Mouse (Mus musculus): ENCODE measurements around the gene Esrra. TPM values are rescaled to one million over a fixed set of nuclear protein-coding genes. Genes with fewer than 3 reads are reported as not detected.

Esrra gene
- polyA plus RNA-seq, 1 experiment from 2014 or later = 20.8 TPM

GRCm38 (mm10) chr19:6893731-6894451, 27.7 kb downstream of the Esrra start:
- Histone ChIP-seq H3K27me3 (ENCODE audit: control insufficient read depth, insufficient read depth, low read length) (no peaks in the 10 kb centered on the region), H3K9ac (ENCODE audit: low read length) (no peak overlapping the region), H3K4me1 (replicated peaks; ENCODE audit: control insufficient read depth, insufficient read depth) (no peaks in the 10 kb centered on the region), H3K36me3 (ENCODE audit: control insufficient read depth, insufficient read depth, low read length) (no peaks in the 10 kb centered on the region), H3K9me3 (ENCODE audit: control insufficient read depth, low read length) (no peaks in the 10 kb centered on the region), H3K4me2 (replicated peaks; ENCODE audit: low read depth) (no peak overlapping the region), H3K27ac (replicated peaks) (no peak overlapping the region), H3K4me3 (ENCODE audit: low read depth, low read length) (no peak overlapping the region)
- 87% methylated on average over 14 of the region's 14 CpGs for WGBS
- no peak for ATAC-seq (ENCODE audit: low FRiP score, low TSS enrichment)
- DNase-seq (ENCODE audit: low spot score) = no peak
- TF ChIP-seq EP300 (optimal IDR thresholded peaks at IDR 0.05) = no peak
- no peak for TF ChIP-seq CTCF (IDR thresholded peaks at IDR 0.05; ENCODE audit: low read depth)

DNA sequence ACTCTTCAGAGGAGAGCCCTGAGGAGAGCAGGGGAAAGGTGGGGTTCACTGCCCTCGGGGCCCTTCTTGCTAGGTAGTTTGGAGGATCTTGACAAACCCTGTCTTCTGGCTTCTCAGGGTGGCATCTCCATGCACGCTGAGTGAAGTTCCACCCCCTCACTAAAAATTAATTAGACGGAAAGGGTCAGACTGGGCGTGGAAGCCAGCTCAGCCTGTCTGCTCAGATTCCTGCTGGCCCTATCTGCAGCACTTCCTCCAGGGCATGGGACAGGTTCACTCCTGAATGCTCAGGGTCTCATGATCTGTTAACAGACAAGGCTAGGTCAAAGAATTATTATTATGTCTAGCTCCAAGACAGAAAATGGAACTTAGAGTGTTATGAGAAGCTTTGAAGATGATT, 29.1 kb downstream of the Esrra start:
- no peak for ATAC-seq (ENCODE audit: low FRiP score, low TSS enrichment)
- TF ChIP-seq CTCF (IDR thresholded peaks at IDR 0.05; ENCODE audit: low read depth) = no peak
- peak; percentile 54 for TF ChIP-seq EP300 (optimal IDR thresholded peaks at IDR 0.05)
- Histone ChIP-seq H3K4me1 (replicated peaks; ENCODE audit: control insufficient read depth, insufficient read depth) (no peaks in the 10 kb centered on the region), H3K36me3 (ENCODE audit: control insufficient read depth, insufficient read depth, low read length) (no peaks in the 10 kb centered on the region), H3K4me3 (ENCODE audit: low read depth, low read length) (no peak overlapping the region), H3K9me3 (ENCODE audit: control insufficient read depth, low read length) (no peaks in the 10 kb centered on the region), H3K4me2 (replicated peaks; ENCODE audit: low read depth) (no peak overlapping the region), H3K27ac (replicated peaks) (0 out of 2 replicates have a peak overlapping the region, but pooled peaks have one; percentile 40), H3K9ac (ENCODE audit: low read length) (no peak overlapping the region), H3K27me3 (ENCODE audit: control insufficient read depth, insufficient read depth, low read length) (no peaks in the 10 kb centered on the region)
- WGBS = 34% methylated on average over 4 of the region's 4 CpGs
- DNase-seq (ENCODE audit: low spot score) = no peak

- DNase-seq (ENCODE audit: low spot score) (no peak), ATAC-seq (ENCODE audit: low FRiP score, low TSS enrichment) (no peak)
- no peaks in the 10 kb centered on the region for H3K4me1 ChIP-seq (replicated peaks; ENCODE audit: control insufficient read depth, insufficient read depth)
- H3K27me3 ChIP-seq (ENCODE audit: control insufficient read depth, insufficient read depth, low read length) = no peaks in the 10 kb centered on the region
- 82% methylated on average over 4 of the region's 4 CpGs for WGBS
- TF ChIP-seq EP300 (optimal IDR thresholded peaks at IDR 0.05) (no peak), CTCF (IDR thresholded peaks at IDR 0.05; ENCODE audit: low read depth) (no peak)
- no peak overlapping the region for H3K4me3 ChIP-seq (ENCODE audit: low read depth, low read length)
- no peak overlapping the region for H3K27ac ChIP-seq (replicated peaks)
- no peak overlapping the region for H3K9ac ChIP-seq (ENCODE audit: low read length)
- H3K4me2 ChIP-seq (replicated peaks; ENCODE audit: low read depth) = no peak overlapping the region
- H3K9me3 ChIP-seq (ENCODE audit: control insufficient read depth, low read length) = no peaks in the 10 kb centered on the region
- H3K36me3 ChIP-seq (ENCODE audit: control insufficient read depth, insufficient read depth, low read length) = no peaks in the 10 kb centered on the region
These were observed 43.6 kb downstream of the Esrra start for GRCm38 (mm10) chr19:6877965-6878364.

- Histone ChIP-seq H3K4me3 (ENCODE audit: low read depth, low read length) (no peak overlapping the region), H3K4me2 (replicated peaks; ENCODE audit: low read depth) (no peak overlapping the region), H3K9me3 (ENCODE audit: control insufficient read depth, low read length) (no peaks in the 10 kb centered on the region), H3K9ac (ENCODE audit: low read length) (no peak overlapping the region), H3K27ac (replicated peaks) (no peak overlapping the region), H3K36me3 (ENCODE audit: control insufficient read depth, insufficient read depth, low read length) (no peaks in the 10 kb centered on the region), H3K4me1 (replicated peaks; ENCODE audit: control insufficient read depth, insufficient read depth) (no peaks in the 10 kb centered on the region), H3K27me3 (ENCODE audit: control insufficient read depth, insufficient read depth, low read length) (no peaks in the 10 kb centered on the region)
- TF ChIP-seq EP300 (optimal IDR thresholded peaks at IDR 0.05) = no peak
- TF ChIP-seq CTCF (IDR thresholded peaks at IDR 0.05; ENCODE audit: low read depth) = no peak
- DNase-seq (ENCODE audit: low spot score) = no peak
- ATAC-seq (ENCODE audit: low FRiP score, low TSS enrichment) = peak; percentile 21; the same call in 1 of the 2 replicates
These were observed 44.8 kb downstream of the Esrra start for GRCm38 (mm10) chr19:6876799-6877198.

- WGBS = 78% methylated on average over 6 of the region's 6 CpGs
These were observed 45.8 kb downstream of the Esrra start for GRCm38 (mm10) chr19:6875834-6876233.

DNA sequence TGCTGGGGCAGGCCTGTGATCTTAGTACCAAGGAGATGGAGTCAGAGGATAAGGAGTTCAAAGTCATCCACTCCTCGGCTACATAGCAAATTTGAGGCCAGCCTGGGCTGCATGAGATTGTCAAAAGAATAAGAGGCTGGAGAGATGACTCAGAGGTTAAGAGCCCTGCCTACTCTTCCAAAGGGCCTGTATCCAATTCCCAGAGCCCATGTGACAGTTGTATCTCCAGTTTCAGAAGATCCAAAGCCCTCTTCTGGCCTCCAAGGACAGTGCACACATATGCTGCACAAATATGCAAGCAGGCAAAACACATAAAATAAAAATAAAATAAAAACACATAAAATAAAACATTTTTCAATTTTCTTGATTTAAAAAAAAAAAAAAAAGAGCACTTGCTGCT, 47.4 kb downstream of the Esrra start:
- Histone ChIP-seq H3K4me2 (replicated peaks; ENCODE audit: low read depth) (no peak overlapping the region), H3K4me3 (ENCODE audit: low read depth, low read length) (no peak overlapping the region), H3K36me3 (ENCODE audit: control insufficient read depth, insufficient read depth, low read length) (no peaks in the 10 kb centered on the region), H3K4me1 (replicated peaks; ENCODE audit: control insufficient read depth, insufficient read depth) (no peaks in the 10 kb centered on the region), H3K27ac (replicated peaks) (no peak overlapping the region), H3K9ac (ENCODE audit: low read length) (no peak overlapping the region), H3K9me3 (ENCODE audit: control insufficient read depth, low read length) (no peaks in the 10 kb centered on the region), H3K27me3 (ENCODE audit: control insufficient read depth, insufficient read depth, low read length) (no peaks in the 10 kb centered on the region)
- WGBS = 77% methylated on average over 1 of the region's 1 CpGs
- no peak for TF ChIP-seq EP300 (optimal IDR thresholded peaks at IDR 0.05)
- no peak for TF ChIP-seq CTCF (IDR thresholded peaks at IDR 0.05; ENCODE audit: low read depth)
- DNase-seq (ENCODE audit: low spot score) = no peak
- no peak for ATAC-seq (ENCODE audit: low FRiP score, low TSS enrichment)

More at GRCm38 (mm10) chr19:6875834-6876233, 45.8 kb downstream of the Esrra start:
- H3K4me3 ChIP-seq (ENCODE audit: low read depth, low read length) = no peak overlapping the region
- no peak for TF ChIP-seq CTCF (IDR thresholded peaks at IDR 0.05; ENCODE audit: low read depth)
- TF ChIP-seq EP300 (optimal IDR thresholded peaks at IDR 0.05) = no peak
- no peaks in the 10 kb centered on the region for H3K36me3 ChIP-seq (ENCODE audit: control insufficient read depth, insufficient read depth, low read length)
- no peaks in the 10 kb centered on the region for H3K9me3 ChIP-seq (ENCODE audit: control insufficient read depth, low read length)
- H3K4me1 ChIP-seq (replicated peaks; ENCODE audit: control insufficient read depth, insufficient read depth) = no peaks in the 10 kb centered on the region
- ATAC-seq (ENCODE audit: low FRiP score, low TSS enrichment) (no peak), DNase-seq (ENCODE audit: low spot score) (no peak)
- H3K27ac ChIP-seq (replicated peaks) = no peak overlapping the region
- H3K27me3 ChIP-seq (ENCODE audit: control insufficient read depth, insufficient read depth, low read length) = no peaks in the 10 kb centered on the region
- no peak overlapping the region for H3K9ac ChIP-seq (ENCODE audit: low read length)
- H3K4me2 ChIP-seq (replicated peaks; ENCODE audit: low read depth) = no peak overlapping the region

All from stomach, postnatal 0 days (tissue).